Mouse (Mus musculus): ENCODE data around the gene Luzp4.
"Not testable (repeated sequence)": the region's sequence is repeated elsewhere in the genome, so short reads cannot be mapped to it uniquely, and the experiment has no call there.

Luzp4 gene

DNA sequence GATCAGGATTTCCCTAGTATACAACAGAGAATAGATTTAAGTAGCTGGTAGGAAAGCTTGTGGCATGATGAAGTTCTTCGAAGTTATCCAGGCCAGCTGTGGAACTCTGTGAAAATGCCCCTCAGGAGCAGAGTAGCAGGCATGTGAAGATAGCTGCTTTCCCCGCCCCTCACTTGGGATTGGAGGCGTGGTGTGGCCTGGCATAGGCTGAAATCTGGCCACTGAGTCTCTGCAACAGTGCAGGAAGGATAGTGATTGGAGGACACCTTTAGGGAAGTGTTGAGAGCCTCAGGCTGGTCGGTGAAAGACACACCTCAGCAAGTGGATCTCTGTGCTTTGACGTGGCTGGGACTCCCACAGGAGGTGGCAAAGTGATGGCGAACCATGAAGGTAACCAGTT is at the start of gene Luzp4:
Gene Luzp4 (plus strand): TSS at position 301 of the 400 bp plus-strand sequence.
- not testable (repeated sequence) for DNase-seq (ENCODE audit: low spot score)

GRCm38 (mm10) chrX:148841801-148842200 is 15.6 kb upstream of the Luzp4 start:
- DNase-seq (ENCODE audit: low spot score): not testable (repeated sequence)
